18 mouse cellular contexts compared by ENCODE assay signal in genomic region chr4:102398512-102398911, GRCm38 (mm10).
A peak's percentile ranks its signal among the peaks of the same experiment; 100 is the strongest.
DNase-seq lines count a peak whose midpoint lies in the region; ATAC-seq lines count a peak whose summit lies in the region.
"Had no signal": no experiment of that assay in that cellular context is flagged by ENCODE, and none has a peak within 500 bp of the region (broad histone marks: within the 10 kb centered on the region; RNA-seq: fewer than 3 reads in every experiment).

No protein-coding gene starts in this region.

- no peaks in the 10 kb centered on the region for H3K27me3 ChIP-seq in forebrain, embryonic 16.5 days (replicated peaks; ENCODE audit: control insufficient read depth, insufficient read depth, low read length)
- H3K27me3 ChIP-seq in forebrain, embryonic 13.5 days = no peaks in the 10 kb centered on the region
- no peaks in the 10 kb centered on the region for H3K27me3 ChIP-seq in heart, embryonic 11.5 days (ENCODE audit: control insufficient read depth, insufficient read depth, low read length)
- no peaks in the 10 kb centered on the region for H3K27me3 ChIP-seq in heart, embryonic 16.5 days (ENCODE audit: control insufficient read depth, insufficient read depth, low read length)
- H3K27me3 ChIP-seq in hindbrain, embryonic 12.5 days = no peaks in the 10 kb centered on the region
- H3K27me3 ChIP-seq: megakaryocyte, embryonic 14.5 days; midbrain, embryonic 13.5 days had no signal

- no peak for DNase-seq in heart, adult 9 months (ENCODE audit: low spot score in 2 of 2)
- peak; percentile 42 for DNase-seq in brain, adult 2 months (ENCODE audit: low read depth, low spot score)
- DNase-seq: adrenal gland, postnatal 10 days; cerebellum, adult 9-10 months; kidney, adult 2 months; kidney, postnatal 14 days; thymus, adult 2 months; thymus, postnatal 4 days had no signal

- H3K36me3 ChIP-seq in forebrain, embryonic 16.5 days (ENCODE audit: control insufficient read depth, insufficient read depth) = no peaks in the 10 kb centered on the region
- no peaks in the 10 kb centered on the region for H3K36me3 ChIP-seq in forebrain, embryonic 13.5 days (ENCODE audit: poor library complexity, severe bottlenecking)
- H3K36me3 ChIP-seq in heart, embryonic 11.5 days (ENCODE audit: control insufficient read depth, insufficient read depth, low read length) = no peaks in the 10 kb centered on the region
- H3K36me3 ChIP-seq in heart, embryonic 16.5 days (ENCODE audit: control insufficient read depth, insufficient read depth) = no peaks in the 10 kb centered on the region
- no peaks in the 10 kb centered on the region for H3K36me3 ChIP-seq in hindbrain, embryonic 12.5 days
- H3K36me3 ChIP-seq: midbrain, embryonic 13.5 days had no signal

- no peak overlapping the region for H3K4me2 ChIP-seq in forebrain, embryonic 16.5 days (ENCODE audit: low read length)
- no peak overlapping the region for H3K4me2 ChIP-seq in forebrain, embryonic 13.5 days
- no peak overlapping the region for H3K4me2 ChIP-seq in heart, embryonic 11.5 days
- no peak overlapping the region for H3K4me2 ChIP-seq in heart, embryonic 16.5 days (ENCODE audit: low read depth, low read length)
- H3K4me2 ChIP-seq in hindbrain, embryonic 12.5 days (replicated peaks) = no peak overlapping the region
- H3K4me2 ChIP-seq: hindbrain, embryonic 14.5 days; midbrain, embryonic 13.5 days had no signal

- no peaks in the 10 kb centered on the region for H3K9me3 ChIP-seq in forebrain, embryonic 16.5 days (ENCODE audit: control insufficient read depth, low read length)
- peaks cover 6% of the 10 kb centered on the region; the same call in 1 of the 2 replicates for H3K9me3 ChIP-seq in forebrain, embryonic 13.5 days (replicated peaks)
- no peaks in the 10 kb centered on the region for H3K9me3 ChIP-seq in heart, embryonic 11.5 days (replicated peaks; ENCODE audit: control insufficient read depth, low read length)
- peaks cover 5% of the 10 kb centered on the region; the same call in 1 of the 2 replicates for H3K9me3 ChIP-seq in heart, embryonic 16.5 days (replicated peaks; ENCODE audit: control insufficient read depth, low read length)
- H3K9me3 ChIP-seq in hindbrain, embryonic 12.5 days (replicated peaks) = no peaks in the 10 kb centered on the region

- H3K4me3 ChIP-seq in forebrain, embryonic 16.5 days (replicated peaks; ENCODE audit: low read length) = no peak overlapping the region
- H3K4me3 ChIP-seq in forebrain, embryonic 13.5 days = no peak overlapping the region
- no peak overlapping the region for H3K4me3 ChIP-seq in heart, embryonic 11.5 days (ENCODE audit: low read depth, low read length)
- no peak overlapping the region for H3K4me3 ChIP-seq in heart, embryonic 16.5 days (ENCODE audit: low read length)
- H3K4me3 ChIP-seq in hindbrain, embryonic 12.5 days = no peak overlapping the region
- H3K4me3 ChIP-seq: megakaryocyte, embryonic 14.5 days; midbrain, embryonic 13.5 days had no signal

- H3K27ac ChIP-seq in forebrain, embryonic 16.5 days (ENCODE audit: low read length) = no peak overlapping the region
- H3K27ac ChIP-seq in forebrain, embryonic 13.5 days = no peak overlapping the region
- peak overlapping the region; percentile 43; the same call in 1 of the 2 replicates for H3K27ac ChIP-seq in heart, embryonic 11.5 days (ENCODE audit: low read depth, low read length)
- H3K27ac ChIP-seq in heart, embryonic 16.5 days (ENCODE audit: low read length) = peak overlapping the region; percentile 87
- no peak overlapping the region for H3K27ac ChIP-seq in hindbrain, embryonic 12.5 days
- H3K27ac ChIP-seq: hindbrain, embryonic 14.5 days; midbrain, embryonic 13.5 days; stomach, postnatal 0 days had no signal

- H3K4me1 ChIP-seq in forebrain, embryonic 16.5 days (replicated peaks; ENCODE audit: control insufficient read depth, insufficient read depth, low read length) = peaks cover 5% of the 10 kb centered on the region
- H3K4me1 ChIP-seq in forebrain, embryonic 13.5 days = peaks cover 5% of the 10 kb centered on the region; the same call in 1 of the 2 replicates
- H3K4me1 ChIP-seq in heart, embryonic 11.5 days (ENCODE audit: control insufficient read depth, insufficient read depth, low read length) = no peaks in the 10 kb centered on the region; the same call in 1 of the 2 replicates
- peaks cover 7% of the 10 kb centered on the region for H3K4me1 ChIP-seq in heart, embryonic 16.5 days (ENCODE audit: control insufficient read depth, insufficient read depth, low read length)
- H3K4me1 ChIP-seq in hindbrain, embryonic 12.5 days = no peaks in the 10 kb centered on the region
- H3K4me1 ChIP-seq: megakaryocyte, embryonic 14.5 days; midbrain, embryonic 13.5 days had no signal

- no peak overlapping the region for H3K9ac ChIP-seq in forebrain, embryonic 16.5 days (replicated peaks; ENCODE audit: low read depth, low read length)
- no peak overlapping the region for H3K9ac ChIP-seq in forebrain, embryonic 13.5 days
- no peak overlapping the region for H3K9ac ChIP-seq in heart, embryonic 11.5 days (ENCODE audit: low read depth, low read length)
- H3K9ac ChIP-seq in heart, embryonic 16.5 days (ENCODE audit: low read length) = peak overlapping the region; percentile 20; the same call in 1 of the 2 replicates
- no peak overlapping the region for H3K9ac ChIP-seq in hindbrain, embryonic 12.5 days
- H3K9ac ChIP-seq: hindbrain, embryonic 14.5 days; midbrain, embryonic 13.5 days had no signal

- ATAC-seq in forebrain, embryonic 16.5 days = peak; percentile 26; the same call in 1 of the 2 replicates
- no peak for ATAC-seq in forebrain, embryonic 13.5 days
- ATAC-seq in heart, embryonic 11.5 days (replicated peaks; ENCODE audit: insufficient number of reproducible peaks, low FRiP score, low TSS enrichment) = no peak
- no peak for ATAC-seq in heart, embryonic 16.5 days (replicated peaks; ENCODE audit: extremely low read depth, insufficient read depth, low FRiP score)
- no peak for ATAC-seq in hindbrain, embryonic 12.5 days (ENCODE audit: low FRiP score)
- ATAC-seq: inflammation-experienced regulatory T-cells, adult 6 months; midbrain, embryonic 13.5 days had no signal

- 34% methylated on average over 1 of the region's 1 CpGs for WGBS in forebrain, embryonic 16.5 days
- 83% methylated on average over 1 of the region's 1 CpGs for WGBS in forebrain, embryonic 13.5 days
- 89% methylated on average over 1 of the region's 1 CpGs for WGBS in heart, embryonic 11.5 days (ENCODE audit: insufficient replicate concordance)
- WGBS in heart, embryonic 16.5 days = 87% methylated on average over 1 of the region's 1 CpGs
- 90% methylated on average over 1 of the region's 1 CpGs for WGBS in hindbrain, embryonic 12.5 days

Comparison
In these comparisons a context has a peak if more than half of its experiments do, and no peak if none do; other contexts are left out.
1. H3K27ac ChIP-seq: peak in heart, embryonic 11.5 days (single experiment) and heart, embryonic 16.5 days (single experiment); none in forebrain, embryonic 16.5 days (single experiment), forebrain, embryonic 13.5 days (single experiment) and hindbrain, embryonic 12.5 days (single experiment).